Mouse (Mus musculus) megakaryocyte, adult 5-6 weeks (primary cell): ENCODE measurements around the gene Tmem44. TPM values are rescaled to one million over a fixed set of nuclear protein-coding genes. Genes with fewer than 3 reads are reported as not detected.
A peak's percentile ranks its signal among the peaks of the same experiment; 100 is the strongest.

Experiments used
- ATAC-seq: 2 replicates; pipeline ENCODE4 v1.8.0; 2016; ENCODE audit warnings: mild to moderate bottlenecking, inconsistent platforms; ENCODE audit not compliant: poor library complexity, severe bottlenecking
- total RNA-seq, 2 experiments: library from RNA; stranded (forward) in 1 of 2; stranded (reverse) in 1 of 2; fragments of 153-499, 151-499 nt in 1 of 2; fragments of 221-1000, 200-1000 nt in 1 of 2; gene quantifications; 2 replicates each; pipeline versions ENCODE4 v1.2.3 to v1.2.4; 2015 to 2017

Tmem44 gene
- total RNA-seq (2015) (not detected in 2 replicates), total RNA-seq (2017) (0.04 TPM in 2 replicates)

GRCm38 (mm10) chr16:30550748-30551192 is at the start of gene Tmem44:
Gene Tmem44, minus strand, starts transcription at chr16:30550842.
- peak; percentile 48 for ATAC-seq

GRCm38 (mm10) chr16:30599491-30600268 is 49.0 kb upstream of the Tmem44 start, which contains the start of gene Fam43a:
Gene Fam43a, plus strand, starts transcription at chr16:30599723.
- ATAC-seq = peak; percentile 78

GRCm38 (mm10) chr16:30596959-30597681 is 46.5 kb upstream of the Tmem44 start:
- peak; percentile 58 for ATAC-seq

- no peak for ATAC-seq
These were observed 45.4 kb upstream of the Tmem44 start for GRCm38 (mm10) chr16:30595835-30596557.

GRCm38 (mm10) chr16:30595356-30595755 is 44.7 kb upstream of the Tmem44 start:
- no peak for ATAC-seq

GRCm38 (mm10) chr16:30591990-30592389 is 41.3 kb upstream of the Tmem44 start:
- ATAC-seq = no peak

- no peak for ATAC-seq
These were observed 39.9 kb upstream of the Tmem44 start for GRCm38 (mm10) chr16:30590264-30591209.

GRCm38 (mm10) chr16:30587494-30588327 is 37.1 kb upstream of the Tmem44 start, which contains the start of gene Lsg1:
Gene Lsg1, minus strand, starts transcription at chr16:30587592.
- ATAC-seq = peak; percentile 95

- peak; percentile 7 for ATAC-seq
These were observed 36.4 kb upstream of the Tmem44 start for GRCm38 (mm10) chr16:30586935-30587493.

GRCm38 (mm10) chr16:30580765-30581164 is 30.1 kb upstream of the Tmem44 start:
- no peak for ATAC-seq

GRCm38 (mm10) chr16:30576392-30576791 is 25.8 kb upstream of the Tmem44 start:
- no peak for ATAC-seq

GRCm38 (mm10) chr16:30575815-30576214 is 25.2 kb upstream of the Tmem44 start:
- ATAC-seq = no peak

- no peak for ATAC-seq
These were observed 21.6 kb upstream of the Tmem44 start for GRCm38 (mm10) chr16:30572239-30572638.

GRCm38 (mm10) chr16:30571378-30571777 is 20.7 kb upstream of the Tmem44 start:
- ATAC-seq = peak; percentile 52

GRCm38 (mm10) chr16:30570173-30570572 is 19.5 kb upstream of the Tmem44 start:
- ATAC-seq = no peak

- no peak for ATAC-seq
These were observed 15.0 kb upstream of the Tmem44 start for GRCm38 (mm10) chr16:30565631-30566030.

- ATAC-seq = no peak
These were observed 10.0 kb upstream of the Tmem44 start for GRCm38 (mm10) chr16:30560601-30561000.

- no peak for ATAC-seq
These were observed 8.8 kb upstream of the Tmem44 start for GRCm38 (mm10) chr16:30559312-30559992.
